Mouse (Mus musculus): ENCODE data around the gene Tlcd2. TPM values are rescaled to one million over a fixed set of nuclear protein-coding genes. Genes with fewer than 3 reads are reported as not detected.
A peak's percentile ranks its signal among the peaks of the same experiment; 100 is the strongest.

Gene Tlcd2
- polyA plus RNA-seq, 1 experiment, result 13.0 TPM

DNA sequence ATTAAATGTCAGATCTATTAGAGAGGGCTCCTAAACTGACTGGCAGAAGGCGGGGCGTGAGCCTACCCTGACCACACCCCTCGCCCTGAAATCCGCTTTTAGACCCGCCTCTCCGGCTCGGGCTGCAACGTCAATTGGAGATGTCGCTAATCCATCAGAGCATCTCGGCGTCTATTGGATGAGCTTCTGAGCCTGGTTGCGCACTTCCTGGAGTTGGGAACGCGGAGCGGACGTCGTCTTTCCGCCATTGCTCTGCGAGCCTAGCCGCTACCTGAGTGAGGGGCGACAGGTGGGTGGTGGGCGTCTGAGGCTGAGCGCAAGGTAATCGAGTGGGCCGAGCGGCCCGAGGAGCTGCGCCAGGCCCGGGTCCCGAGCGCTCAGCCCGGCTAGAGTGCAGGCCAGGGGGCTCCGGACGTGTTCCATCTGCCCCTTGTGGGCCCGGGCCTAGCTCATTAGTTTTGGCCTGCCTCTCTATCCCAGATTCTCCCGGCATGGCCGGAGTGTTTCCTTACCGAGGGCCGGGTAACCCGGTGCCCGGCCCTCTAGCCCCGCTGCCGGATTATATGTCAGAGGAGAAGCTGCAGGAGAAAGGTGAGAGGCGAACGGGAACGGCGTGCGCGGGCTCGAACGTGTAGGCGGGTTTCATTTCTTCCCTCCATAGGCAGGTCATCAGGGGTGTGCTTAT lies 25.2 kb downstream of the Tlcd2 start, which contains the start of gene Prpf8:
TSS of gene Prpf8 (plus strand) at position 216 of the 685 bp plus-strand sequence.
- WGBS, result under 1% methylated on average over 52 of the region's 52 CpGs
- Histone ChIP-seq H3K4me1 (replicated peaks; ENCODE audit: control insufficient read depth, insufficient read depth, low read length) (peaks cover 6% of the 10 kb centered on the region), H3K27ac (ENCODE audit: control insufficient read depth, insufficient read depth, low read length) (peak within 1 kb of the TSS; percentile 9; the same call in 1 of the 2 replicates), H3K27me3 (ENCODE audit: control insufficient read depth, insufficient read depth, low read length) (no peaks in the 10 kb centered on the region), H3K36me3 (ENCODE audit: control insufficient read depth, insufficient read depth, low read length) (peaks cover 24% of the 10 kb centered on the region), H3K4me3 (ENCODE audit: control insufficient read depth, insufficient read depth, low read length) (peak within 1 kb of the TSS; percentile 92)
- peak; percentile 98 for DNase-seq
- TF ChIP-seq POLR2A (IDR thresholded peaks at IDR 0.05; ENCODE audit: control insufficient read depth, extremely low read depth, insufficient read depth, low read length, poor library complexity) (peak; percentile 69), CTCF (IDR thresholded peaks at IDR 0.05; ENCODE audit: borderline replicate concordance, control insufficient read depth, extremely low read depth, insufficient read depth, low read length, poor library complexity) (no peak)

- Histone ChIP-seq H3K4me1 (replicated peaks; ENCODE audit: control insufficient read depth, insufficient read depth, low read length) (peaks cover 6% of the 10 kb centered on the region), H3K4me3 (ENCODE audit: control insufficient read depth, insufficient read depth, low read length) (peak overlapping the region; percentile 32), H3K27ac (ENCODE audit: control insufficient read depth, insufficient read depth, low read length) (no peak overlapping the region), H3K27me3 (ENCODE audit: control insufficient read depth, insufficient read depth, low read length) (no peaks in the 10 kb centered on the region), H3K36me3 (ENCODE audit: control insufficient read depth, insufficient read depth, low read length) (peaks cover 32% of the 10 kb centered on the region)
- WGBS, result 24% methylated on average over 6 of the region's 6 CpGs
- TF ChIP-seq POLR2A (IDR thresholded peaks at IDR 0.05; ENCODE audit: control insufficient read depth, extremely low read depth, insufficient read depth, low read length, poor library complexity) (no peak), CTCF (IDR thresholded peaks at IDR 0.05; ENCODE audit: borderline replicate concordance, control insufficient read depth, extremely low read depth, insufficient read depth, low read length, poor library complexity) (no peak)
- no peak for DNase-seq
These were observed 26.0 kb downstream of the Tlcd2 start for GRCm38 (mm10) chr11:75487496-75487895.

- TF ChIP-seq POLR2A (IDR thresholded peaks at IDR 0.05; ENCODE audit: control insufficient read depth, extremely low read depth, insufficient read depth, low read length, poor library complexity), result no peak
- TF ChIP-seq CTCF (IDR thresholded peaks at IDR 0.05; ENCODE audit: borderline replicate concordance, control insufficient read depth, extremely low read depth, insufficient read depth, low read length, poor library complexity), result no peak
- DNase-seq, result no peak
- H3K4me3 ChIP-seq (ENCODE audit: control insufficient read depth, insufficient read depth, low read length), result no peak overlapping the region
- no peaks in the 10 kb centered on the region for H3K27me3 ChIP-seq (ENCODE audit: control insufficient read depth, insufficient read depth, low read length)
- peaks cover 100% of the 10 kb centered on the region for H3K36me3 ChIP-seq (ENCODE audit: control insufficient read depth, insufficient read depth, low read length)
- H3K27ac ChIP-seq (ENCODE audit: control insufficient read depth, insufficient read depth, low read length), result no peak overlapping the region
- no peaks in the 10 kb centered on the region for H3K4me1 ChIP-seq (replicated peaks; ENCODE audit: control insufficient read depth, insufficient read depth, low read length)
- WGBS, result 95% methylated on average over 10 of the region's 10 CpGs
These were observed 33.0 kb downstream of the Tlcd2 start for GRCm38 (mm10) chr11:75494296-75495049.

DNA sequence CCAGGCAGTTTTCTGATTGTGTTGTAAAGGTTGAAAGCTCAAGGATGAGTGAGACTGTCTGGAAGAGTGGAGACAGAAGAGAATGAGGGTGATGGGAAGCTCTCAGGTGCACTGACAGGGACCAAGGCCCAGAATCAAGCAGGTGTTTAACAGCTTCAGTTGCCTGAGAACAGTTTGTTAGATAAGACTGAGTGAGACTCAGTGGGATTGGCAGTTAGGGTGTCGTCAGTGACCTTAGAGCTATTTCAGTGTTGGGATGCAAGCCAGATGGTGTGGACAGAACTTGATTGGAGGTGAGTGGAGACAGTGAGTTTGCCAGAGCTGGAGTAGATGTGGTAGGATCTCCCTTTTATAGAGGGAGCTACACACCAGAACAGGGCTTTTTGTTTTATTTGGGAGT lies 36.6 kb downstream of the Tlcd2 start:
- Histone ChIP-seq H3K27ac (ENCODE audit: control insufficient read depth, insufficient read depth, low read length) (no peak overlapping the region), H3K4me3 (ENCODE audit: control insufficient read depth, insufficient read depth, low read length) (no peak overlapping the region), H3K27me3 (ENCODE audit: control insufficient read depth, insufficient read depth, low read length) (no peaks in the 10 kb centered on the region), H3K4me1 (replicated peaks; ENCODE audit: control insufficient read depth, insufficient read depth, low read length) (no peaks in the 10 kb centered on the region), H3K36me3 (ENCODE audit: control insufficient read depth, insufficient read depth, low read length) (peaks cover 100% of the 10 kb centered on the region)
- no peak for DNase-seq
- WGBS, result 92% methylated on average over 1 of the region's 1 CpGs
- no peak for TF ChIP-seq CTCF (IDR thresholded peaks at IDR 0.05; ENCODE audit: borderline replicate concordance, control insufficient read depth, extremely low read depth, insufficient read depth, low read length, poor library complexity)
- no peak for TF ChIP-seq POLR2A (IDR thresholded peaks at IDR 0.05; ENCODE audit: control insufficient read depth, extremely low read depth, insufficient read depth, low read length, poor library complexity)

- no peak for DNase-seq
- TF ChIP-seq POLR2A (IDR thresholded peaks at IDR 0.05; ENCODE audit: control insufficient read depth, extremely low read depth, insufficient read depth, low read length, poor library complexity) (no peak), CTCF (IDR thresholded peaks at IDR 0.05; ENCODE audit: borderline replicate concordance, control insufficient read depth, extremely low read depth, insufficient read depth, low read length, poor library complexity) (no peak)
- Histone ChIP-seq H3K4me3 (ENCODE audit: control insufficient read depth, insufficient read depth, low read length) (no peak overlapping the region), H3K4me1 (replicated peaks; ENCODE audit: control insufficient read depth, insufficient read depth, low read length) (peaks cover 7% of the 10 kb centered on the region), H3K36me3 (ENCODE audit: control insufficient read depth, insufficient read depth, low read length) (peaks cover 63% of the 10 kb centered on the region), H3K27me3 (ENCODE audit: control insufficient read depth, insufficient read depth, low read length) (no peaks in the 10 kb centered on the region), H3K27ac (ENCODE audit: control insufficient read depth, insufficient read depth, low read length) (no peak overlapping the region)
- WGBS, result 96% methylated on average over 4 of the region's 4 CpGs
These were observed 46.6 kb downstream of the Tlcd2 start for GRCm38 (mm10) chr11:75508162-75508561.

- 89% methylated on average over 8 of the region's 8 CpGs for WGBS
- Histone ChIP-seq H3K4me3 (ENCODE audit: control insufficient read depth, insufficient read depth, low read length) (no peak overlapping the region), H3K4me1 (replicated peaks; ENCODE audit: control insufficient read depth, insufficient read depth, low read length) (peaks cover 7% of the 10 kb centered on the region), H3K36me3 (ENCODE audit: control insufficient read depth, insufficient read depth, low read length) (peaks cover 55% of the 10 kb centered on the region), H3K27me3 (ENCODE audit: control insufficient read depth, insufficient read depth, low read length) (no peaks in the 10 kb centered on the region), H3K27ac (ENCODE audit: control insufficient read depth, insufficient read depth, low read length) (no peak overlapping the region)
- TF ChIP-seq POLR2A (IDR thresholded peaks at IDR 0.05; ENCODE audit: control insufficient read depth, extremely low read depth, insufficient read depth, low read length, poor library complexity) (no peak), CTCF (IDR thresholded peaks at IDR 0.05; ENCODE audit: borderline replicate concordance, control insufficient read depth, extremely low read depth, insufficient read depth, low read length, poor library complexity) (no peak)
- DNase-seq, result no peak
These were observed 47.4 kb downstream of the Tlcd2 start for GRCm38 (mm10) chr11:75508904-75509303.
